Mouse (Mus musculus) embryo, embryonic 10 days (tissue): ENCODE data around the gene Gcn1l1.
"Not testable (repeated sequence)": the region's sequence is repeated elsewhere in the genome, so short reads cannot be mapped to it uniquely, and the experiment has no call there.

ENCODE experiments used
- DNase-seq: peaks from one replicate; pipeline ENCODE4 v3.0.0-alpha.2; 2015; ENCODE audit warnings: low spot score

Gene Gcn1l1

GRCm38 (mm10) chr5:115564737-115565393 lies at the start of gene Gcn1l1:
Gene Gcn1l1 (plus strand): TSS chr5:115565254.
- peak; percentile 85 for DNase-seq

GRCm38 (mm10) chr5:115516081-115516907 lies 48.8 kb upstream of the Gcn1l1 start:
- DNase-seq = no peak

DNA sequence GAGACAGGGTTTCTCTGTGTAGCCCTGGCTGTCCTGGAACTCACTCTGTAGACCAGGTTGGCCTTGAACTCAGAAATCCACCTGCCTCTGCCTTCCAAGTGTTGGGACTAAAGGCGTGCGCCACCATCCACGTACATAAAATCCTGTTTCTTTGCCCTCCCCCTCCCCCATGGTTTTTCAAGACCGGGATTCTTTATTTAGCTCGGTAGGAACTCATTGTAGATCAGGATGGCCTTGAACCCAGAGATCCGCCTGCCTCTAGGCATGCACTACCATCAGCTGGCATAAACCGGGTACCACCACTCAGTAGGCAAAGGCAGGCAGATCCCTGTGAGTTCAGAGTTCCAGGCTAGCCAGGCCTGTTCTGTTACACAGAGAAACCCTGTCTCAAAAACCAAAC lies 48.1 kb upstream of the Gcn1l1 start:
- no peak for DNase-seq

DNA sequence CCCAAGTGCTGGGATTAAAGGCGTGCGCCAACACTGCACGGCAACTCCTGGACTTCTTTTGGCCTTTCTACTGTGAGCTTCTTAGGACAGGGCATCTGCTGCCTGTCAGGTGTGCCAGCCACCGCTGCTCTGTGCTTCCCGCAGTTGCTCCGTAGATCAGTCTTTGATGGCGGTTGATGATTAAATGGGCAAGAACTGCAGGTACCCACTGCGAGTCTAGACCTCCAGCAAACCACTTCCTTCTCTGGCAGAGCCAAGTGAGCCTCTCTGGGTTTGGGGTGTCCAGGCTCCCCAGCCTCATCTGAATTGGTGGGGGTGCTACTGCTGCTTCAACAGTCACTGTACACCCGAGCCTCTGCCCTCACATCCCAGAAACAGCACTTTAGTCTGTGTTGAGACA lies 47.6 kb upstream of the Gcn1l1 start:
- DNase-seq = no peak

DNA sequence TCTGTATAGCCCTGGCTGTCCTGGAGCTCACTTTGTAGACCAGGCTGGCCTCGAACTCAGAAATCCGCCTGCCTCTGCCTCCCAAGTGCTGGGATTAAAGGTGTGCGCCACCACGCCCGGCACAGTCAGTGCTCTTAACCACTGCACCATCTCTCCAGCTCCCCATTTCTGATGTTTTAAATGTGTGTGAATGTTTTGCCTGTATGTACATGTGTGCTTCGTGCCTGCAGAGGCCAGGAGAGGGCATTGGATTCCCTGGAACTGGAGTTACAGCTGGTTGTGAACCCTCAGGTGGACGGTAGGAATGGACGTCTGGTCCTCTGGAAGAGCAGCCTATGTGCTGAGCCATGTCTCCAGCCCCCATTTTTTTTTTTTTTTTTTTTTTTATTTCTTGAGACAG lies 46.8 kb upstream of the Gcn1l1 start:
- DNase-seq = not testable (repeated sequence)

GRCm38 (mm10) chr5:115520325-115520869 lies 44.7 kb upstream of the Gcn1l1 start:
- DNase-seq = no peak

- peak; percentile 80 for DNase-seq
Measured at GRCm38 (mm10) chr5:115521553-115522461, 43.2 kb upstream of the Gcn1l1 start.

GRCm38 (mm10) chr5:115522531-115522930 lies 42.5 kb upstream of the Gcn1l1 start:
- no peak for DNase-seq

DNA sequence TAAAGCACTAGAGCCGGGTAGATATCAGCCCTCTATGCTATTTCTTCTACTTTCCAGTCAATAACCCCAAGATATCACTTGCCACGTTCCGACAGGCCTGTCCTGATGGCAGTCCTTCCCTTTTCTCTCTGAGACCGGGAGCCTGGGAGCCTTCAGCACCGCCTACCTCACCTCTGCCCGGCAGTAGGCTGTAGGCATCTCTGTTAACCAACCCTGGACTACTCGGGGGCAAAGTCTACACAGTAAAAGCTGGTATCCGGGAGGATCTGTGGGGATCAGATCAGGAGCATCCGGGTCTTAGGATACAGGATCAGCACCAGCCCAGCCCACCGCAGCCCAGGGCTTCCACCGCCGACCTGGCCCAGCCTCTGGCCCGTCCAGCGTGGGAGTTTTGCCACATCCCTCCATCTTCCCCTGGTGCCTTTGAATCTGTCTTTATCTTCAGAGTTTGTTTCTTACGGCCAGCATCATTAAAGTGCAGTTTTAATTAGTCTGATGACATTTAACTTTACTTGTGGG lies 42.0 kb upstream of the Gcn1l1 start:
- DNase-seq = no peak

GRCm38 (mm10) chr5:115523971-115524370 lies 41.1 kb upstream of the Gcn1l1 start:
- peak; percentile 84 for DNase-seq

DNA sequence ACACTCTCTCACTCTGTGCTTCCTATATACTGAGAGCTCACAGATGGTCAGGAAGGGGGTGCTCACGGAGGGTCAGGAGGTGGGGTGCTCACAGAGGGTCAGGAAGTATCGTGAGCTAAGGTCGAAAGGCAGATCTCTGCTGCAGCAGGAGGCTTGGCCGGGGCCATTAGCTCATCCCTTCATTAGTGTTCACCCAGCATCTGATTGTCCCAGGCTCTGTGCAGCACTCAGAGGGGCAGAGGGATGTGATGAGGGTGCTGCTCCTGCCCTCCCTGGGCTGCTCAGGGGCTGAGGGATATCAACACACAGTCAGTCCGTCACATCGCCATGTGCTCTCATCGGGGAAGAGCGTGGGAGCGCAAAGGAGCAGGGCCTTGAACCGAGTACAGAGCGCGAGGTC lies 40.6 kb upstream of the Gcn1l1 start:
- DNase-seq = no peak

- DNase-seq = no peak
Measured at GRCm38 (mm10) chr5:115525416-115525815, 39.6 kb upstream of the Gcn1l1 start.

- DNase-seq = no peak
Measured at GRCm38 (mm10) chr5:115525943-115526342, 39.1 kb upstream of the Gcn1l1 start.

GRCm38 (mm10) chr5:115526456-115527202 lies 38.4 kb upstream of the Gcn1l1 start:
- no peak for DNase-seq

DNA sequence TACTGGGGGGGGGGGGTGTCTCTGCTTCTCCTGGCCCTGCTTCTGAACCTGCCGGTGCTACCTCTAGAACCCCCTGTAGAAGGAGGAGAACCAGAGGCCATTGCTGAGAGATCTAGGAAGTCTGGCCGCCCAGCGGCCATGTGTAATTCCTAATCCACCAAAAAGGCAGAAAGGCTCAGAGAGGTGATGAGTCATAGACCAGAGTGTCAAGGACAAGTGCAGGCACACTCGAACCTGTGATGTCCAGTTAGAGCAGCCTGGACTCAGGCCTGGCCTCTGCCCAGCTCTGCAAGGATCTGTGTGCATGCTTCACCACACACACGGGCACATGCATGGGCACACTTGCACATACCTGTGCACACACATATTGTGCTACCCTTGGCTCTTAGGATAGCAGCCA lies 36.9 kb upstream of the Gcn1l1 start:
- DNase-seq = no peak

DNA sequence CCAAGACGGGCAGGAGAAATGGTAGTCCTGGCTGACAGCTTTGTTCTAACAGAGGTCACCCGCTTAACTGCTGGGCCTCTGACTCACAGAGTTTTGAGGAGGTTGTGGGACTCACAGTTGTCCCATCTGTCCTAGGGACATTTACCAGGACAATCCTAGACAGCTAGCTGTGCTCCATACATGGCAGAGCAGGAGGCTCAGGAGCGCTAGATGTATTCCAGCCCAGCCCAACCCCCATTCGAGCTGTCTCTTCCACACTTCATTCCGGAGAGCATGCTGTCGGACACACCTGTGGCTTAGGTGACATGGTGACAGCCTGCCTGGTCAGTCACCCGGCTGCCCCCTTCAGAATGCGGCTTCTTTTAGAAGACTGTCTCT lies 35.7 kb upstream of the Gcn1l1 start:
- no peak for DNase-seq

- no peak for DNase-seq
Measured at GRCm38 (mm10) chr5:115529742-115530446, 35.2 kb upstream of the Gcn1l1 start.

GRCm38 (mm10) chr5:115530447-115530809 lies 34.6 kb upstream of the Gcn1l1 start:
- DNase-seq = no peak

- no peak for DNase-seq
Measured at GRCm38 (mm10) chr5:115531671-115532270, 33.3 kb upstream of the Gcn1l1 start.

GRCm38 (mm10) chr5:115534290-115534731 lies 30.7 kb upstream of the Gcn1l1 start:
- DNase-seq = no peak
